Mouse (Mus musculus): ENCODE data around the gene Arsk.

Arsk gene

GRCm38 (mm10) chr13:76098493-76099303 lies at the start of gene Arsk, which contains the start of gene Ttc37:
TSS of gene Arsk (minus strand) at chr13:76098660.
TSS of gene Ttc37 (plus strand) at chr13:76098734.
- DNase-seq (ENCODE audit: low read depth, low spot score) = peak; percentile 97

GRCm38 (mm10) chr13:76141117-76141808 lies 42.8 kb upstream of the Arsk start:
- DNase-seq (ENCODE audit: low read depth, low spot score) = no peak

- no peak for DNase-seq (ENCODE audit: low read depth, low spot score)
These were observed 40.4 kb upstream of the Arsk start for GRCm38 (mm10) chr13:76138862-76139261.

GRCm38 (mm10) chr13:76132415-76132814 lies 34.0 kb upstream of the Arsk start:
- DNase-seq (ENCODE audit: low read depth, low spot score) = no peak

- DNase-seq (ENCODE audit: low read depth, low spot score) = peak; percentile 17
These were observed 30.3 kb upstream of the Arsk start for GRCm38 (mm10) chr13:76128799-76129198.

- DNase-seq (ENCODE audit: low read depth, low spot score) = no peak
These were observed 10.8 kb upstream of the Arsk start for GRCm38 (mm10) chr13:76109069-76109824.

- no peak for DNase-seq (ENCODE audit: low read depth, low spot score)
These were observed 3.5 kb upstream of the Arsk start for GRCm38 (mm10) chr13:76101989-76102388.

GRCm38 (mm10) chr13:76098116-76098492 lies 356 bp downstream of the Arsk start:
- peak; percentile 10 for DNase-seq (ENCODE audit: low read depth, low spot score)

- DNase-seq (ENCODE audit: low read depth, low spot score) = no peak
These were observed 24.1 kb downstream of the Arsk start for GRCm38 (mm10) chr13:76074323-76074722.

- no peak for DNase-seq (ENCODE audit: low read depth, low spot score)
These were observed 34.0 kb downstream of the Arsk start for GRCm38 (mm10) chr13:76064363-76064945.

- DNase-seq (ENCODE audit: low read depth, low spot score) = no peak
These were observed 34.9 kb downstream of the Arsk start for GRCm38 (mm10) chr13:76063548-76063947.

GRCm38 (mm10) chr13:76062569-76062968 lies 35.9 kb downstream of the Arsk start:
- no peak for DNase-seq (ENCODE audit: low read depth, low spot score)

- no peak for DNase-seq (ENCODE audit: low read depth, low spot score)
These were observed 36.3 kb downstream of the Arsk start for GRCm38 (mm10) chr13:76062126-76062525.

GRCm38 (mm10) chr13:76059591-76059990 lies 38.9 kb downstream of the Arsk start:
- DNase-seq (ENCODE audit: low read depth, low spot score) = no peak

GRCm38 (mm10) chr13:76057267-76058069 lies 41.0 kb downstream of the Arsk start:
- no peak for DNase-seq (ENCODE audit: low read depth, low spot score)

GRCm38 (mm10) chr13:76056896-76057266 lies 41.6 kb downstream of the Arsk start, which contains the start of gene Gpr150:
TSS of gene Gpr150 (minus strand) at chr13:76056996.
- DNase-seq (ENCODE audit: low read depth, low spot score) = no peak

GRCm38 (mm10) chr13:76056261-76056724 lies 42.2 kb downstream of the Arsk start:
- peak; percentile 56 for DNase-seq (ENCODE audit: low read depth, low spot score)

- DNase-seq (ENCODE audit: low read depth, low spot score) = no peak
These were observed 42.8 kb downstream of the Arsk start for GRCm38 (mm10) chr13:76055391-76056232.

GRCm38 (mm10) chr13:76044971-76045370 lies 53.5 kb downstream of the Arsk start:
- no peak for DNase-seq (ENCODE audit: low read depth, low spot score)

GRCm38 (mm10) chr13:76042455-76042854 lies 56.0 kb downstream of the Arsk start:
- DNase-seq (ENCODE audit: low read depth, low spot score) = no peak

Data from telencephalon, adult 2 months (tissue).